Mouse (Mus musculus): ENCODE measurements around the gene Hexb. TPM values are rescaled to one million over a fixed set of nuclear protein-coding genes. Genes with fewer than 3 reads are reported as not detected.

The Hexb gene
- total and polyA plus RNA-seq, 3 experiments = 31.0 to 75.7 (median 37.9) TPM

GRCm38 (mm10) chr13:97196925-97197218 lies 1.3 kb downstream of the Hexb start:
- Histone ChIP-seq H3K27ac (ENCODE audit: insufficient read depth, low read depth) (no peak overlapping the region), H3K79me2 (replicated peaks; ENCODE audit: control insufficient read depth, extremely low read depth, insufficient read depth, poor library complexity, severe bottlenecking) (no peaks in the 10 kb centered on the region), H3K9me3 (replicated peaks; ENCODE audit: low read length) (no peaks in the 10 kb centered on the region), H3K27me3 (replicated peaks) (no peaks in the 10 kb centered on the region), H3K9ac (ENCODE audit: insufficient read depth, low read depth) (no peak overlapping the region; the same call in 1 of the 2 replicates), H3K36me3 (replicated peaks in 1 of 2; ENCODE audit: control insufficient read depth in 1 of 2, insufficient read depth in 1 of 2, low read length in 1 of 2) (peaks cover 2 to 17% of the 10 kb centered on the region in 2 experiments), H3K4me3 (replicated peaks in 1 of 3; ENCODE audit: low read depth in 2 of 3, low read length in 2 of 3, poor library complexity in 1 of 3) (peak overlapping the region; percentile 69 to 90 (median 80)), H3K4me2 (ENCODE audit: insufficient read depth, low read depth, poor library complexity, severe bottlenecking) (peak overlapping the region; percentile 82), H3K4me1 (ENCODE audit: control insufficient read depth in 1 of 2, insufficient read depth in 2 of 2) (peaks cover 7 to 25% of the 10 kb centered on the region in 2 experiments; a peak in 3 of 4 replicates)
- dilution Hi-C loops (cut with MboI; ENCODE audit: extremely low pct_ligation_motif_present, extremely low pct_unique_long_range_greater_than_20kb, low sequenced_read_pairs) (no loop called here), in situ Hi-C loops (cut with MboI; ENCODE audit: low pct_ligation_motif_present, low pct_unique_long_range_greater_than_20kb, low sequenced_read_pairs) (no loop called here)
- DNase-seq (ENCODE audit: extremely low read depth) = no peak
- TF ChIP-seq JUND (conservative IDR thresholded peaks at IDR 0.05; ENCODE audit: low read depth, low read length) = no peak
- 0 out of 2 replicates have a peak, but pooled peaks have one; percentile 14 for TF ChIP-seq TBP (conservative IDR thresholded peaks at IDR 0.05; ENCODE audit: low read depth, low read length)
- TF ChIP-seq EP300 (IDR thresholded peaks at IDR 0.05; ENCODE audit: low read length) = no peak

GRCm38 (mm10) chr13:97196186-97196924 lies 1.8 kb downstream of the Hexb start:
- H3K4me3 ChIP-seq (replicated peaks in 1 of 3; ENCODE audit: low read depth in 2 of 3, low read length in 2 of 3, poor library complexity in 1 of 3) = peak overlapping the region; percentile 27 to 80 (median 69)
- peak overlapping the region; percentile 82 for H3K4me2 ChIP-seq (ENCODE audit: insufficient read depth, low read depth, poor library complexity, severe bottlenecking)
- H3K9ac ChIP-seq (ENCODE audit: insufficient read depth, low read depth) = no peak overlapping the region
- H3K27ac ChIP-seq (ENCODE audit: insufficient read depth, low read depth) = no peak overlapping the region
- peaks cover 7 to 25% of the 10 kb centered on the region in 2 experiments; a peak in 3 of 4 replicates for H3K4me1 ChIP-seq (ENCODE audit: control insufficient read depth in 1 of 2, insufficient read depth in 2 of 2)
- dilution Hi-C loops (cut with MboI; ENCODE audit: extremely low pct_ligation_motif_present, extremely low pct_unique_long_range_greater_than_20kb, low sequenced_read_pairs) = no loop called here
- H3K27me3 ChIP-seq (replicated peaks) = no peaks in the 10 kb centered on the region
- no peaks in the 10 kb centered on the region for H3K79me2 ChIP-seq (replicated peaks; ENCODE audit: control insufficient read depth, extremely low read depth, insufficient read depth, poor library complexity, severe bottlenecking)
- H3K36me3 ChIP-seq (replicated peaks in 1 of 2; ENCODE audit: control insufficient read depth in 1 of 2, insufficient read depth in 1 of 2, low read length in 1 of 2) = peaks cover 2 to 21% of the 10 kb centered on the region in 2 experiments
- TF ChIP-seq BHLHE40 (IDR thresholded peaks at IDR 0.05; ENCODE audit: low read depth, low read length) (peak; percentile 68), GABPA (IDR thresholded peaks at IDR 0.05; ENCODE audit: insufficient replicate concordance, low read depth, low read length) (no peak), ELF1 (IDR thresholded peaks at IDR 0.05; ENCODE audit: low read depth, low read length) (no peak), SIN3A (IDR thresholded peaks at IDR 0.05; ENCODE audit: low read length) (peak; percentile 34; the same call in 1 of the 2 replicates), NELFE (IDR thresholded peaks at IDR 0.05; ENCODE audit: low read depth, low read length) (no peak), POLR2A (IDR thresholded peaks at IDR 0.05; ENCODE audit: low read depth, low read length) (no peak), TCF12 (IDR thresholded peaks at IDR 0.05; ENCODE audit: low read depth, low read length) (peak; percentile 60; the same call in 1 of the 2 replicates), RCOR1 (conservative IDR thresholded peaks at IDR 0.05; ENCODE audit: low read depth, low read length) (no peak), ZKSCAN1 (IDR thresholded peaks at IDR 0.05; ENCODE audit: borderline replicate concordance, low read depth, low read length) (no peak), UBTF (IDR thresholded peaks at IDR 0.05; ENCODE audit: low read depth, low read length) (no peak), ETS1 (conservative IDR thresholded peaks at IDR 0.05; ENCODE audit: low read depth, low read length) (peak; percentile 82), EP300 (IDR thresholded peaks at IDR 0.05; ENCODE audit: low read length) (peak; percentile 75), MAZ (IDR thresholded peaks at IDR 0.05; ENCODE audit: low read depth, low read length) (no peak), IRF4 (IDR thresholded peaks at IDR 0.05; ENCODE audit: low read depth, low read length) (peak; percentile 96), CHD1 (IDR thresholded peaks at IDR 0.05; ENCODE audit: low read depth, low read length) (no peak), MEF2A (IDR thresholded peaks at IDR 0.05; ENCODE audit: borderline replicate concordance, low read depth, low read length) (peak; percentile 67; the same call in 1 of the 2 replicates), KAT2A (IDR thresholded peaks at IDR 0.05; ENCODE audit: insufficient replicate concordance, low read length) (no peak), ZMIZ1 (IDR thresholded peaks at IDR 0.05; ENCODE audit: low read depth, low read length) (no peak), NRF1 (IDR thresholded peaks at IDR 0.05; ENCODE audit: low read depth, low read length) (no peak), MAX (IDR thresholded peaks at IDR 0.05; ENCODE audit: low read length) (no peak), SMC3 (IDR thresholded peaks at IDR 0.05; ENCODE audit: low read depth, low read length) (no peak), RAD21 (IDR thresholded peaks at IDR 0.05; ENCODE audit: low read depth, low read length) (no peak)
- DNase-seq (ENCODE audit: extremely low read depth) = peak; percentile 87
- no peaks in the 10 kb centered on the region for H3K9me3 ChIP-seq (replicated peaks; ENCODE audit: low read length)
- in situ Hi-C loops (cut with MboI; ENCODE audit: low pct_ligation_motif_present, low pct_unique_long_range_greater_than_20kb, low sequenced_read_pairs) = no loop called here
